Mouse (Mus musculus) limb, embryonic 14.5 days (tissue): Measurements from ENCODE around the gene BC048679. TPM values are rescaled to one million over a fixed set of nuclear protein-coding genes. Genes with fewer than 3 reads are reported as not detected.

Source experiments
- ATAC-seq: fragments of 200-750 bp; cut with Nextera tagmentation; 2 replicates; pipeline ENCODE4 v1.8.0; 2017; ENCODE audit warnings: low read depth, moderate number of reproducible peaks, moderate TSS enrichment; ENCODE audit not compliant: low FRiP score
- DNase-seq: peaks from one replicate; pipeline ENCODE4 v3.0.0-alpha.2; 2015; ENCODE audit warnings: low spot score
- H3K27ac ChIP-seq: fragments of 300-500 bp; sonication (generic); replicated peaks from 2 replicates; pipeline ENCODE4 v1.5.1; 2014; ENCODE audit warnings: low read depth, mild to moderate bottlenecking, low read length, moderate library complexity, mixed read lengths
- H3K27me3 ChIP-seq: fragments of 300-500 bp; sonication (generic); 2 replicates; pipeline ENCODE4 v1.6.1; 2014; ENCODE audit warnings: low read length, mixed read lengths; ENCODE audit not compliant: control insufficient read depth, insufficient read depth
- H3K36me3 ChIP-seq: fragments of 300-500 bp; sonication (generic); 2 replicates; pipeline ENCODE4 v1.6.1; 2014; ENCODE audit warnings: mild to moderate bottlenecking, low read length, moderate library complexity, mixed read lengths; ENCODE audit not compliant: control insufficient read depth, insufficient read depth
- H3K4me1 ChIP-seq: fragments of 300-500 bp; sonication (generic); 2 replicates; pipeline ENCODE4 v1.6.1; 2014; ENCODE audit warnings: antibody characterized with exemption, low read length, mixed read lengths; ENCODE audit not compliant: control insufficient read depth, insufficient read depth
- H3K4me2 ChIP-seq: fragments of 300-500 bp; sonication (generic); replicated peaks from 2 replicates; pipeline ENCODE4 v1.6.1; 2014; ENCODE audit warnings: low read depth, mild to moderate bottlenecking, low read length, moderate library complexity; ENCODE audit not compliant: severe bottlenecking
- H3K4me3 ChIP-seq: fragments of 300-500 bp; sonication (generic); replicated peaks from 2 replicates; pipeline ENCODE4 v1.5.1; 2014; ENCODE audit warnings: low read length
- H3K9ac ChIP-seq: fragments of 300-500 bp; sonication (generic); 2 replicates; pipeline ENCODE4 v1.6.1; 2014; ENCODE audit warnings: mild to moderate bottlenecking, low read depth, low read length, moderate library complexity; ENCODE audit not compliant: severe bottlenecking
- H3K9me3 ChIP-seq: fragments of 300-500 bp; sonication (generic); 2 replicates; pipeline ENCODE4 v1.6.1; 2016; ENCODE audit warnings: low read length; ENCODE audit not compliant: control insufficient read depth
- POLR2A ChIP-seq: fragments of 200-500 bp; IDR thresholded peaks from 2 replicates; pipeline ENCODE4 v1.8.0; 2012; ENCODE audit warnings: inconsistent platforms, mild to moderate bottlenecking, moderate library complexity, borderline replicate concordance; ENCODE audit not compliant: insufficient read depth, insufficient read length; ENCODE audit errors: extremely low read depth
- WGBS: fragments of 180-500 bp; shearing (Covaris S2); extraction: QIAGEN DNeasy Blood & Tissue Kit; methylation state at CpG from one replicate; pipeline ENCODE4 v1.1.7; 2014; 5-methylcytosine and 5-hydroxymethylcytosine counted together
- polyA plus RNA-seq, 2 experiments: library from polyadenylated mRNA; depleted of rRNA in 1 of 2; stranded (reverse) in 1 of 2; unstranded in 1 of 2; fragments of >200 nt; fragmentation: Nextera tagmentation in 1 of 2; extraction: Ambion mirVana in 1 of 2; gene quantifications; 2 replicates each; pipeline versions ENCODE4 v1.2.1 to v1.2.3; 2012 to 2014

BC048679 gene
- polyA plus RNA-seq, 2 experiments = not detected

GRCm38 (mm10) chr7:81516154-81517030 lies 18.3 kb upstream of the BC048679 start:
- no peak for TF ChIP-seq POLR2A
- no peaks in the 10 kb centered on the region for H3K4me1 ChIP-seq
- no peaks in the 10 kb centered on the region for H3K9me3 ChIP-seq
- no peak overlapping the region for H3K4me2 ChIP-seq
- H3K4me3 ChIP-seq = no peak overlapping the region
- H3K27me3 ChIP-seq = no peaks in the 10 kb centered on the region
- no peak for DNase-seq
- no peak overlapping the region for H3K9ac ChIP-seq
- no peaks in the 10 kb centered on the region for H3K36me3 ChIP-seq
- WGBS = 72% methylated on average over 6 of the region's 6 CpGs
- no peak for ATAC-seq
- no peak overlapping the region for H3K27ac ChIP-seq

- DNase-seq = no peak
- Histone ChIP-seq H3K9ac (no peak overlapping the region), H3K9me3 (no peaks in the 10 kb centered on the region), H3K36me3 (no peaks in the 10 kb centered on the region), H3K4me1 (no peaks in the 10 kb centered on the region), H3K27me3 (no peaks in the 10 kb centered on the region), H3K4me2 (no peak overlapping the region), H3K4me3 (no peak overlapping the region), H3K27ac (no peak overlapping the region)
- TF ChIP-seq POLR2A = no peak
- ATAC-seq = no peak
- 52% methylated on average over 13 of the region's 13 CpGs for WGBS
Measured at GRCm38 (mm10) chr7:81514906-81515590, 17.0 kb upstream of the BC048679 start.

DNA sequence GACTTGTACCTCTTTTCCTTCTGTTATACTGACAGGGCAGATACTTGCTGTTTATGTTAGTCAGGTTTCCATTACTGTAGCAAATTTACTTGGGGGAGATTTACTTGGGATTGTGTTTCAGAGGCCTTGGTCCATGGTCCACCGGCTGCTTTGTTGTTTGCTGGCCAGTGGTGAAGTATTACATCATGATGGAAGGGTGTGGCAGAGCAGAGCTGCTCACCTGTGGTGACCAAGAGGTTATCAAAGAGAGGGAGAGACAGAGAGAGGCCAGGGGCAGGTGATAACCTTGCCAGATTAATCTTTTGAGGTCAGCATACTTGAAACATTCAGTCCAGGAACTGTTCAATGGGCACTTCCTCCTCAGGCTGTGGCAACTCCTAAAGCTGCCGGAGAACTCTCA lies 3.0 kb upstream of the BC048679 start:
- 71% methylated on average over 2 of the region's 2 CpGs for WGBS
- Histone ChIP-seq H3K9me3 (no peaks in the 10 kb centered on the region), H3K4me2 (no peak overlapping the region), H3K4me3 (no peak overlapping the region), H3K27ac (no peak overlapping the region), H3K27me3 (no peaks in the 10 kb centered on the region), H3K4me1 (no peaks in the 10 kb centered on the region), H3K36me3 (no peaks in the 10 kb centered on the region), H3K9ac (no peak overlapping the region)
- ATAC-seq (no peak), DNase-seq (no peak)
- TF ChIP-seq POLR2A = no peak

GRCm38 (mm10) chr7:81497171-81497570 lies 910 bp downstream of the BC048679 start:
- no peak for TF ChIP-seq POLR2A
- Histone ChIP-seq H3K9me3 (no peaks in the 10 kb centered on the region), H3K4me3 (no peak overlapping the region), H3K27me3 (peaks cover 21% of the 10 kb centered on the region), H3K9ac (no peak overlapping the region), H3K4me1 (0 out of 2 replicates have a peak, but pooled peaks cover 6% of the 10 kb centered on the region), H3K4me2 (no peak overlapping the region), H3K27ac (no peak overlapping the region), H3K36me3 (no peaks in the 10 kb centered on the region)
- 32% methylated on average over 6 of the region's 6 CpGs for WGBS
- ATAC-seq (no peak), DNase-seq (no peak)

DNA sequence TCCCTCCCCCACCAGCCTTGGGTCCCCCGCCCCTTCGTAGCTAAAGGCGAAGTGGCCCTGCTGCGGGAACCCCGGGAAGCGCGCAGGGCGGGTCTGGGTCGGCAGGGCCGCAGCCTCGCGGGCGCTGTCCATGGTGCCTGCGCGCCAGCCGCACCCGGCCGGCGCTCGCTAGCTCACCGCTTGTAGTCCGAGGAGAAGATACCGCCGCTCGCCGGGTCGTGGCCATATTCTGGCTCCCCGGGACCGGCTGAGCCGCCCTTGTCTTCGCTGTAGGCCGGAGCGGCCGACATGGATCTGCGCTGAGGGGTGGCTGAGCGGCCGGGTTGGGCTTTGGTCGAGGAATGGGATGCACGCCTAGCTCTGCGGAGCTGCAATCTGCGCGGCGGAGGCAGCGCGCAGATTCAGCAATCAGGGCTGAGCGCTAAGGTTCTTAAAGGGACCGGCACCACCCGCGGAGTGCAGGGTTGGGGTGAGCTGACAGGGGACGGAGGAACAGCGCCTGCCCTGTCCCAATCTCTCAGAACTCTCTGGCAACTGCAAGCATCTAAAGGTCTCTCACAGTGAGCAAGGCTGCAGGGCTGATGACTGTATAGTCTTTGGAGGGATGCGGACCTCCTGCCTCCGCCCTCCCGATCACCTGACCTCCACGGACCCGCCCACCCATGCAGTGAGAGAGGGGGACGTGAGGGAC lies 4.6 kb downstream of the BC048679 start, which contains the start of gene Ap3b2:
Gene Ap3b2, minus strand, starts transcription at position 595 of the 691 bp plus-strand sequence.
- ATAC-seq = peak; percentile 62
- peak within 1 kb of the TSS; percentile 46 for H3K4me3 ChIP-seq
- peak within 1 kb of the TSS; percentile 85 for H3K4me2 ChIP-seq
- no peak for TF ChIP-seq POLR2A
- no peaks in the 10 kb centered on the region for H3K36me3 ChIP-seq
- H3K27me3 ChIP-seq = peaks cover 24% of the 10 kb centered on the region
- 0 out of 2 replicates have a peak, but pooled peaks cover 6% of the 10 kb centered on the region for H3K4me1 ChIP-seq
- peak; percentile 80 for DNase-seq
- H3K9me3 ChIP-seq = no peaks in the 10 kb centered on the region
- no peak within 1 kb of the TSS for H3K9ac ChIP-seq
- 0% methylated on average over 41 of the region's 57 CpGs for WGBS
- no peak within 1 kb of the TSS for H3K27ac ChIP-seq
